Mouse (Mus musculus) urinary bladder, postnatal 14 days (tissue): ENCODE measurements around the gene Anp32a.
A peak's percentile ranks its signal among the peaks of the same experiment; 100 is the strongest.

Source experiments
- DNase-seq: peaks from one replicate; pipeline ENCODE4 v3.0.0; 2021; ENCODE audit warnings: low spot score

Anp32a gene

GRCm38 (mm10) chr9:62370186-62370585, 29.1 kb downstream of the Anp32a start:
- DNase-seq: no peak

- DNase-seq: no peak
Observed at GRCm38 (mm10) chr9:62370648-62371280, 29.7 kb downstream of the Anp32a start.

- DNase-seq: no peak
Observed at GRCm38 (mm10) chr9:62371745-62372555, 30.9 kb downstream of the Anp32a start.

GRCm38 (mm10) chr9:62372556-62373221, 31.6 kb downstream of the Anp32a start:
- no peak for DNase-seq

GRCm38 (mm10) chr9:62373222-62374123, 32.4 kb downstream of the Anp32a start:
- peak; percentile 72 for DNase-seq

- DNase-seq: no peak
Observed at GRCm38 (mm10) chr9:62374276-62374675, 33.2 kb downstream of the Anp32a start.

GRCm38 (mm10) chr9:62377897-62378296, 36.8 kb downstream of the Anp32a start:
- DNase-seq: no peak

- DNase-seq: no peak
Observed at GRCm38 (mm10) chr9:62380351-62380750, 39.3 kb downstream of the Anp32a start.

- no peak for DNase-seq
Observed at GRCm38 (mm10) chr9:62381402-62381913, 40.4 kb downstream of the Anp32a start.

- no peak for DNase-seq
Observed at GRCm38 (mm10) chr9:62382519-62383084, 41.5 kb downstream of the Anp32a start.

- DNase-seq: no peak
Observed at GRCm38 (mm10) chr9:62385062-62385461, 44.0 kb downstream of the Anp32a start.

GRCm38 (mm10) chr9:62385727-62386518, 44.8 kb downstream of the Anp32a start:
- DNase-seq: no peak

GRCm38 (mm10) chr9:62389735-62390134, 48.6 kb downstream of the Anp32a start:
- no peak for DNase-seq

GRCm38 (mm10) chr9:62393531-62393930, 52.4 kb downstream of the Anp32a start:
- DNase-seq: no peak

GRCm38 (mm10) chr9:62394163-62394562, 53.1 kb downstream of the Anp32a start:
- DNase-seq: no peak

GRCm38 (mm10) chr9:62400531-62401170, 59.6 kb downstream of the Anp32a start:
- no peak for DNase-seq

- DNase-seq: no peak
Observed at GRCm38 (mm10) chr9:62401589-62401988, 60.5 kb downstream of the Anp32a start.

- DNase-seq: no peak
Observed at GRCm38 (mm10) chr9:62406423-62407013, 65.4 kb downstream of the Anp32a start.

GRCm38 (mm10) chr9:62407357-62408146, 66.5 kb downstream of the Anp32a start:
- no peak for DNase-seq
